Mouse (Mus musculus) bone marrow, adult 2 months (tissue): ENCODE data around the gene Ltb4r2. TPM values are rescaled to one million over a fixed set of nuclear protein-coding genes. Genes with fewer than 3 reads are reported as not detected.

Experiments used
- H3K27ac ChIP-seq: fragments of 200-500 bp; 2 replicates; pipeline ENCODE4 v1.5.1; 2012; ENCODE audit warnings: low read depth, mild to moderate bottlenecking, control low read depth, inconsistent platforms, low read length; ENCODE audit not compliant: control insufficient read depth, poor library complexity, insufficient read depth
- H3K4me1 ChIP-seq: fragments of 200-500 bp; 2 replicates; pipeline ENCODE4 v1.6.1; 2011; ENCODE audit warnings: low read length; ENCODE audit not compliant: control insufficient read depth, insufficient read depth
- H3K4me3 ChIP-seq: fragments of 200-500 bp; replicated peaks from 2 replicates; pipeline ENCODE3; 2011; ENCODE audit warnings: mild to moderate bottlenecking, low read depth, low read length, control low read depth; ENCODE audit not compliant: control insufficient read depth
- CTCF ChIP-seq: fragments of 200-500 bp; IDR thresholded peaks from 2 replicates; pipeline ENCODE4 v1.5.1; 2011; ENCODE audit warnings: low read length, control low read depth; ENCODE audit not compliant: control insufficient read depth, insufficient read depth
- POLR2A ChIP-seq: fragments of 200-500 bp; IDR thresholded peaks from 2 replicates; pipeline ENCODE4 v1.6.1; 2011; ENCODE audit warnings: low read depth, mild to moderate bottlenecking, control low read depth, low read length, borderline replicate concordance; ENCODE audit not compliant: control insufficient read depth
- WGBS: fragments of 180-500 bp; shearing (Covaris S2); methylation state at CpG from one replicate; pipeline ENCODE4 v1.1.7; 2018; 5-methylcytosine and 5-hydroxymethylcytosine counted together
- polyA plus RNA-seq: library from polyadenylated mRNA; stranded (reverse); fragments of >200 nt; gene quantifications from 2 replicates; pipeline ENCODE4 v1.2.4, GENCODE M21; 2011; ENCODE audit warnings: low replicate concordance; ENCODE audit not compliant: missing spikeins, insufficient read depth, insufficient read length

Ltb4r2 gene
- polyA plus RNA-seq, 1 experiment, result 6.5 TPM

DNA sequence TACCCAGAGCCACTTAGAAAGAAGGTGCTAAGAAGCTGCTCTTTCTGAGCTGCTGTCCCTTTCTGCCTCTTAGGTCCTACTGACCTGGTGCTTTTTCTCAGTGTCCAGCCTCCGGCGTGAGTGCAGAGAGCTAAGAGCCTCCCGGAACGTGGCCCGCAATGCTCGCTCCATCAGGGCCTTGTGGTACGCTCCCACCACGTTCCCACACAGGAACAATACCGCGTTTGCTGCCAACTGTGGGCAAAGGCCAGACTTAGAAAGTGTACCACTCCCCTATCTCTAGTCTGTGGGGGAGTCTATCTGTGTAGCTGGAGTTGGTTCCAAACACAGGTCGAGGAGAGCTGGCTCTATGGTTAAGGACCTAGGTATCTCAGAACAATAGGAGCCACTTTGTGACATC is 19.5 kb downstream of the Ltb4r2 start:
- no peak overlapping the region for H3K27ac ChIP-seq
- TF ChIP-seq CTCF (no peak), POLR2A (no peak)
- H3K4me3 ChIP-seq, result no peak overlapping the region
- WGBS, result 73% methylated on average over 11 of the region's 11 CpGs
- H3K4me1 ChIP-seq, result peaks cover 3% of the 10 kb centered on the region; the same call in 1 of the 2 replicates

DNA sequence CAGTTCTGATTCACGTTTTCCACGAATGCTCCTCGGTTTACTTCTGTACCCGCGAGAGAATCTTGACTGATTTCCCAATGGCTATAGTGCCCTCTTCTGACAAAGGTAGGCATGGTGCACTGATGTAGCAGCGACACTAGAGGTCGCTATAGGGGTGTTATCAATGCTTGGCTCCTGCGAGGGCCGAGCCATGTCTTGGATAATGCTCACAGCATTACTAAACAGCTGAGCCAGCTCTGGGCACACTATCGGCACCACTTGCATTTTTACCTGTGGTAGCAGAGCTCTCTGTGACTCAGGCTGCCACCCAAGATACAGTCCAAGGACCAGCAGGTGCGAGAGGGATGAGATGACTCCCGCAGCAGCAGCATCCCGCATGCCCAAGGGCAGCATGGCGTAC is 20.1 kb downstream of the Ltb4r2 start:
- WGBS, result 25% methylated on average over 14 of the region's 14 CpGs
- Histone ChIP-seq H3K27ac (no peak overlapping the region), H3K4me3 (no peak overlapping the region), H3K4me1 (peaks cover 3% of the 10 kb centered on the region; the same call in 1 of the 2 replicates)
- peak; percentile 92 for TF ChIP-seq CTCF
- TF ChIP-seq POLR2A, result no peak

DNA sequence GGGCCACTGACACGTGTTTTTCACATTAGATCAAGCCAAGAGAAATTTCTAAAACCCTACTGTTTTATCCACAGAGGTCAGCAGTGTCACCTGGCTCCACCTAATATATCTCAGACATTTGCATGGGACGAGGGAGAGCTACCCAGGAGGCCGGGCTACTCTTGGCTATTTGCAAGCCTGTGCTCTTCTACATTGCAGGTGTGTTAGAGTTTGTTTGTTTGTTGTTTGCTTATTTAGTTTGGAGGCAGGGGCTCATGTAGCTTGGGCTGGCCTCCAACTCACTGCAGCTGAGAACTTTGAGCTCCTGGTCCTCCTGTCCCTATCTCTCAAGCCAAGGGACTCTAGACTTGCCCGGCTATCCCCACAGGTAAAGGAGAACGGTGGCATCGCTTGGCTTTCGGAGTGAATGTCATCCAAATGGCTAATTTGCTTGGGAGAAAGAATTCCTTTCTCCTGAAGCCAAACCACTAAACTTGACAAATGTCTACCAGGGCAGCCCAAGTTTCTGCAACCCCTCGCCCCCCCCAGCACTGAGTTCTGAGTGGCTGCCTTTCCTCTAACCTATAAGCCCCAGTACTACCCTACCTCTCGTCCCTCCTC is 21.2 kb downstream of the Ltb4r2 start:
- Histone ChIP-seq H3K27ac (no peak overlapping the region), H3K4me3 (no peak overlapping the region), H3K4me1 (peaks cover 3% of the 10 kb centered on the region; the same call in 1 of the 2 replicates)
- 66% methylated on average over 9 of the region's 9 CpGs for WGBS
- TF ChIP-seq POLR2A (no peak), CTCF (no peak)

DNA sequence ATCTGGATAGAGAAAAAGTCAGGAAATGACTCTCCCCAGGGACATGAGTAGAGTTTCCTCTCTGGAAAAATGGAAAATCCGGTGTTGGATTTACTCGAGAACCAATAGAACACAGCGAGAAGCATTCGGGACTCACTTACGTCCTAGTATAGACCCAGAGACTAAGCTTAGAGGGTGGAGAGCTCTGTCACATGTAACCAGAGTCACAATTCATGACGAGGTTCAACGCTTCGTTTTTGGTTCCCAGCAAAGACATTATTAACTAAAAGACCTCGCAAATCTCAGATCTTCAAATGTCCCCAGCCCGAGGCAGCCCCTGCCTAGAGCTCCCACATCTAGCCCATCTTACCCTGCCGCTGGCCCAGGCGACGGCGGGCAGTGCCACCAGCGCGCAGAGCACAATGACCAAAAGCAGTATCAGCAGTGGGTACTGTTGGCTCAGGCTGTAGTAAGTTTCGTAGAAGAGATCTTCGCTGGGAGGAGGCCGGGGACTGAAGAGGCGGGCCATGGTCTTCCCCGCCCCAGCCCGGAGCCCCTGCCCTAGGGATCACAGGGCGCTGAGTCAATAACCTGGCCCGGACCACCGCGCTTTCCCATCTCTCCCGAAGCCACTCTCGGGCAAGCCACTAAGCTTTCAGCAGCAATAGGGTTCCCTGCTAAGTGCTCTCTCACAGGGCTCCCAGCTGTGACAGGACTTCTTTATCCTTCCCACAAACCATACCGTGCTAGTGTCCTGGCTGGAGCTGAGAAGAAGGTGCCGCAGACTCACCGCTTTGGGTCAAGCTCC is 22.1 kb downstream of the Ltb4r2 start:
- H3K4me1 ChIP-seq, result peaks cover 3% of the 10 kb centered on the region; the same call in 1 of the 2 replicates
- TF ChIP-seq CTCF, result no peak
- no peak for TF ChIP-seq POLR2A
- no peak overlapping the region for H3K4me3 ChIP-seq
- 0 out of 2 replicates have a peak overlapping the region, but pooled peaks have one; percentile 19 for H3K27ac ChIP-seq
- 41% methylated on average over 31 of the region's 31 CpGs for WGBS

GRCm38 (mm10) chr14:55783958-55784235 is 22.7 kb downstream of the Ltb4r2 start, which contains the start of gene Adcy4:
Gene Adcy4, minus strand, starts transcription at chr14:55784095.
- no peak within 1 kb of the TSS for H3K4me3 ChIP-seq
- no peak for TF ChIP-seq POLR2A
- TF ChIP-seq CTCF, result no peak
- 0 out of 2 replicates have a peak within 1 kb of the TSS, but pooled peaks have one; percentile 19 for H3K27ac ChIP-seq
- H3K4me1 ChIP-seq, result peaks cover 3% of the 10 kb centered on the region; the same call in 1 of the 2 replicates
- 46% methylated on average over 13 of the region's 13 CpGs for WGBS

DNA sequence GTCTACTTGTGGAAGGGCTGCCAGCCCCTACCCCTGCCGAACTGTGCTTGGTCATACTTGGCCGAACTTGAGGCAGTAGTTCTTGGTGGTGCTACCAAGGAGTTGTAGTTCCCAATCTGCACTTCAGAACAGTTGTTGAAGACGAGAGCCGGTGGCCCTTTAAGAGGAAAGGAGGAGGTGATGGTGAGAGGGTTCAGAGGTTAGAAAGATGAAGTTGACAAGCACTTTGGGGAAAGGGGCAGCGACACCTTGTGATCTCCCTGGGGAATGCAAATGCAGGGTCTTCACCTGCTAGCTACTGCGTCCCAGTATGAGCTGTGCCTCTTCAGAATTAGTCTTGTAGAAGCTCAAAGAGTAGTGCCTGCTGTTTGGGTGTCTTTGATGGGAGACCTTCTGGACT is 24.0 kb downstream of the Ltb4r2 start:
- TF ChIP-seq POLR2A (no peak), CTCF (no peak)
- no peak overlapping the region for H3K4me3 ChIP-seq
- 73% methylated on average over 6 of the region's 6 CpGs for WGBS
- H3K27ac ChIP-seq, result no peak overlapping the region
- peaks cover 3% of the 10 kb centered on the region; the same call in 1 of the 2 replicates for H3K4me1 ChIP-seq

DNA sequence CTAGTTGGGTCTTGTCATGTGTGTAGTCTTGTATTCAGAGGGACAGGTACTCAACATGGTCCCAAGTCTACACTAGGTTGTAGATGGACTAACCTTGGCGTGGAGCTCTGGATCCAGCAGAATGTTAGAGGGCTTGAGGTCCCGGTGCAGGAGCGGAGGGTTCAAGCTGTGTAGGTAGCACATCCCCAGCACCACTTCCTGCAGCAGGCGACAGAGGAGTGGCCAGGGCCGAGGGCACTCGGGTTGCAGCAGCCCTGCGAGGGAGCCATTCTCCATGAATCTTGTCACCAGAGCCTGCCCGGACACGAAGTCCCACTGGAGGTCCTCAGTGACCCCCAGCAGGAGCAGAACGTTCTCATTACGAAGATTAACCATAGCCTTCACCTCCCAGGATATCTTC is 26.5 kb downstream of the Ltb4r2 start:
- Histone ChIP-seq H3K27ac (no peak overlapping the region), H3K4me3 (peak overlapping the region; percentile 75)

GRCm38 (mm10) chr14:55788256-55789050 is 27.2 kb downstream of the Ltb4r2 start, which contains the start of gene Ripk3:
Gene Ripk3, minus strand, starts transcription at chr14:55788865.
- H3K27ac ChIP-seq, result peak within 1 kb of the TSS; percentile 10; the same call in 1 of the 2 replicates
- H3K4me3 ChIP-seq, result peak within 1 kb of the TSS; percentile 75
- 2% methylated on average over 40 of the region's 40 CpGs for WGBS
- peaks cover 1% of the 10 kb centered on the region; the same call in 1 of the 2 replicates for H3K4me1 ChIP-seq
- TF ChIP-seq CTCF (no peak), POLR2A (peak; percentile 39)

More for the DNA sequence above, 26.5 kb downstream of the Ltb4r2 start:
- H3K4me1 ChIP-seq, result peaks cover 1% of the 10 kb centered on the region; the same call in 1 of the 2 replicates
- 50% methylated on average over 11 of the region's 11 CpGs for WGBS
- TF ChIP-seq POLR2A (no peak), CTCF (no peak)
